Mouse (Mus musculus): ENCODE results near the gene Lta. TPM values are rescaled to one million over a fixed set of nuclear protein-coding genes. Genes with fewer than 3 reads are reported as not detected.

Gene Lta
- polyA plus RNA-seq, 1 experiment from 2014 or later = not detected

DNA sequence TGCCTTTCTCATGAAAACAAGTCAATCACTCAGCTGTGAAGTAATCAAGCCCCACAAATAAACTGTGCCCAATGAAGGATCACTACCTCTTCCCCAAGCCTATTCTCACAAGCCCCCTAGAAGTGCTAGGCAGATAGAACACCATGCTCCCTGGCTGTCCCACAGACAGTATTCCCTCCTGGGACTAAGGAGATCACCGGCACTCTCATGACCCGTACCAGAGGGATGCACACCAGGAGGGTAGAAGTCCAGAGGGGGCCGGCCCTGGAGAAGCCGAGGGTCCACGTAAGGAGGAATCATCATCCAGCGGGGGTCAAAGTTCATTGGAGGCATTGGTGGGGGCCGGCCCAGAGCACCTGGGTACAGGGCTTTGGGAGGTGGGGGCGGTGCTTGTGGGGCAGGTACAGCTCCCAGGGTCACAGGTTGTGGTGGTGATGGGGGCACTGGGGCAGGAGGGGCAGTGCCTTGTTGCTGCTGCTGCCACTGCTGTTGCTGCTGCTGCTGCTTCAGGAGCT lies 47.4 kb downstream of the Lta start:
- no peak overlapping the region for H3K4me3 ChIP-seq
- no peak overlapping the region for H3K9ac ChIP-seq
- H3K4me1 ChIP-seq = peaks cover 14% of the 10 kb centered on the region
- 97% methylated on average over 8 of the region's 8 CpGs for WGBS
- peaks cover 100% of the 10 kb centered on the region for H3K36me3 ChIP-seq (ENCODE audit: poor library complexity, severe bottlenecking)
- no peak for ATAC-seq
- no peaks in the 10 kb centered on the region for H3K9me3 ChIP-seq (replicated peaks)
- H3K4me2 ChIP-seq = no peak overlapping the region
- no peaks in the 10 kb centered on the region for H3K27me3 ChIP-seq
- no peak overlapping the region for H3K27ac ChIP-seq

GRCm38 (mm10) chr17:35157254-35157653 lies 47.9 kb downstream of the Lta start:
- no peak overlapping the region for H3K9ac ChIP-seq
- peaks cover 9% of the 10 kb centered on the region for H3K4me1 ChIP-seq
- ATAC-seq = no peak
- no peak overlapping the region for H3K27ac ChIP-seq
- no peak overlapping the region for H3K4me2 ChIP-seq
- no peaks in the 10 kb centered on the region for H3K9me3 ChIP-seq (replicated peaks)
- no peak overlapping the region for H3K4me3 ChIP-seq
- WGBS = 94% methylated on average over 8 of the region's 8 CpGs
- peaks cover 100% of the 10 kb centered on the region for H3K36me3 ChIP-seq (ENCODE audit: poor library complexity, severe bottlenecking)
- H3K27me3 ChIP-seq = no peaks in the 10 kb centered on the region

- peaks cover 3% of the 10 kb centered on the region; the same call in 1 of the 2 replicates for H3K4me1 ChIP-seq
- peaks cover 100% of the 10 kb centered on the region for H3K36me3 ChIP-seq (ENCODE audit: poor library complexity, severe bottlenecking)
- H3K4me3 ChIP-seq = no peak overlapping the region
- ATAC-seq = no peak
- H3K27ac ChIP-seq = no peak overlapping the region
- no peaks in the 10 kb centered on the region for H3K27me3 ChIP-seq
- H3K4me2 ChIP-seq = no peak overlapping the region
- H3K9me3 ChIP-seq (replicated peaks) = no peaks in the 10 kb centered on the region
- no peak overlapping the region for H3K9ac ChIP-seq
- WGBS = 92% methylated on average over 33 of the region's 33 CpGs
Measured at GRCm38 (mm10) chr17:35156461-35157200, 48.5 kb downstream of the Lta start.

DNA sequence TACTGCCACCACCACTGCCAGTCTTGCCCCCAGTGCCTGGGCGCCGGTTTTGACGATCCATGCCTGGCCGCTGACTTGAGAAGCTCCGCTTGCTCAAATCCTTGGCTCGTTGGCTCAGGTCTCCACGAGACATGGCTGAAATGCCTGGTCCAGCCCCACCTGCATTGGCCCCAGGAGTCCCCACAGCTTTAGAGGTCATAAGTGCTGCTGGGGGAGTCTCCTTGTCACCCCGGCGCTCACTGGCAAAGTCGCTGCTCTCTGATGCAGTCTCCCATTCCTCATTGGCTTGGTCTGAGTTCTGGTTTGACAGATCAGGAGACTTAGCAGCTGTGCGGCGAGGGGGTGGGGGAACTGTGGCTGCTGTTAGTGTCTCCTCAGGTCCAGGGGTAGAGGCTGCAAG lies 49.7 kb downstream of the Lta start:
- Histone ChIP-seq H3K27ac (no peak overlapping the region), H3K9ac (no peak overlapping the region), H3K36me3 (ENCODE audit: poor library complexity, severe bottlenecking) (peaks cover 98% of the 10 kb centered on the region), H3K27me3 (no peaks in the 10 kb centered on the region), H3K4me3 (no peak overlapping the region), H3K4me1 (no peaks in the 10 kb centered on the region), H3K4me2 (no peak overlapping the region), H3K9me3 (replicated peaks) (no peaks in the 10 kb centered on the region)
- 90% methylated on average over 12 of the region's 12 CpGs for WGBS
- no peak for ATAC-seq

GRCm38 (mm10) chr17:35154616-35155015 lies 50.5 kb downstream of the Lta start:
- WGBS = 77% methylated on average over 7 of the region's 7 CpGs
- no peaks in the 10 kb centered on the region for H3K9me3 ChIP-seq (replicated peaks)
- ATAC-seq = no peak

DNA sequence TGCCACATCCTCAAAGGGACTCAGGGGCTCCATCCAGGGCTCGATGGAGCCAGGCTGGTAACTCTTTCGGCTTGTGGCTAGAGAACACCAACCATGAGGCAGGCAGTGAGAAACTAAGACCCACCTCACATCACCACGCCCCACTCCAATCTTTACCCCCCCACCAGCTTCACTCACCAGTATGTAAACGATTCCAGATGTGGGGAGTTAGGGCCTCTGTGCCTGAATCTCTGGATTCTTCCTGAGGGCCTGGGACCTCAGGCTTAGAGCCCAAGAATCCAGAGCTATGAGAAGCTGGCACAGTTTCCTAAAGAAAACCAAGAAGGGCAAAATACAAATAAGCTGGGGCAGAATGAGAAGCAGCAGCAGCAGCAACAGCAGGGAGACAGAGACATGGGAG lies 51.2 kb downstream of the Lta start:
- ATAC-seq = no peak
- H3K27me3 ChIP-seq = no peaks in the 10 kb centered on the region
- H3K4me2 ChIP-seq = no peak overlapping the region
- WGBS = 89% methylated on average over 4 of the region's 4 CpGs
- H3K4me1 ChIP-seq = no peaks in the 10 kb centered on the region
- no peak overlapping the region for H3K27ac ChIP-seq
- no peak overlapping the region for H3K9ac ChIP-seq
- no peaks in the 10 kb centered on the region for H3K9me3 ChIP-seq (replicated peaks)
- peaks cover 98% of the 10 kb centered on the region for H3K36me3 ChIP-seq (ENCODE audit: poor library complexity, severe bottlenecking)
- no peak overlapping the region for H3K4me3 ChIP-seq

More at GRCm38 (mm10) chr17:35154616-35155015, 50.5 kb downstream of the Lta start:
- H3K4me2 ChIP-seq = no peak overlapping the region
- no peaks in the 10 kb centered on the region for H3K4me1 ChIP-seq
- H3K4me3 ChIP-seq = no peak overlapping the region
- peaks cover 98% of the 10 kb centered on the region for H3K36me3 ChIP-seq (ENCODE audit: poor library complexity, severe bottlenecking)
- H3K27ac ChIP-seq = no peak overlapping the region
- H3K27me3 ChIP-seq = no peaks in the 10 kb centered on the region
- H3K9ac ChIP-seq = no peak overlapping the region

Small RNA genes lying within 50 kb of the gene (microRNA-seq; reads per million reads assigned to microRNA genes)
- gene Mir6973a = not detected
- not detected for gene Mir6974
- gene Mir6975 = 4.8 reads per million, percentile 14 among the genes with 10 or more reads in this experiment
- not detected for gene Mir8094

Other genes starting within 250 kb of the Lta start
- 0.10 and 0.12 TPM in 2 replicates for gene Hspa1b, start 246.1 kb downstream of the Lta start, polyA plus RNA-seq (2015; fragmentation: Nextera tagmentation; extraction: Ambion mirVana)
- gene Gm20481, start 235.4 kb downstream of the Lta start, polyA plus RNA-seq (2015; fragmentation: Nextera tagmentation; extraction: Ambion mirVana) = not detected in 2 replicates
- 1.5 and 1.6 TPM in 2 replicates for gene Hspa1a, start 233.2 kb downstream of the Lta start, polyA plus RNA-seq (2015; fragmentation: Nextera tagmentation; extraction: Ambion mirVana)
- 1.00 and 1.3 TPM in 2 replicates for gene Hspa1l, start 232.6 kb downstream of the Lta start, polyA plus RNA-seq (2015; fragmentation: Nextera tagmentation; extraction: Ambion mirVana)
- gene Lsm2, start 223.5 kb downstream of the Lta start, polyA plus RNA-seq (2015; fragmentation: Nextera tagmentation; extraction: Ambion mirVana) = 203 and 213 TPM in 2 replicates
- 88.4 and 104 TPM in 2 replicates for gene Vars, start 204.4 kb downstream of the Lta start, polyA plus RNA-seq (2015; fragmentation: Nextera tagmentation; extraction: Ambion mirVana)
- gene Vwa7, start 188.8 kb downstream of the Lta start, polyA plus RNA-seq (2015; fragmentation: Nextera tagmentation; extraction: Ambion mirVana) = 0.18 and 0.20 TPM in 2 replicates
- 7.2 and 7.8 TPM in 2 replicates for gene Sapcd1, start 177.3 kb downstream of the Lta start, polyA plus RNA-seq (2015; fragmentation: Nextera tagmentation; extraction: Ambion mirVana)
- gene Msh5, start 158.6 kb downstream of the Lta start, polyA plus RNA-seq (2015; fragmentation: Nextera tagmentation; extraction: Ambion mirVana) = 4.5 and 5.9 TPM in 2 replicates
- gene Clic1, start 155.4 kb downstream of the Lta start, polyA plus RNA-seq (2015; fragmentation: Nextera tagmentation; extraction: Ambion mirVana) = 141 and 147 TPM in 2 replicates
- 543 and 566 TPM in 2 replicates for gene Ddah2, start 146.3 kb downstream of the Lta start, polyA plus RNA-seq (2015; fragmentation: Nextera tagmentation; extraction: Ambion mirVana)
- gene Ly6g6c, start 140.0 kb downstream of the Lta start, polyA plus RNA-seq (2015; fragmentation: Nextera tagmentation; extraction: Ambion mirVana) = not detected in 2 replicates
- gene Mpig6b, start 139.2 kb downstream of the Lta start, polyA plus RNA-seq (2015; fragmentation: Nextera tagmentation; extraction: Ambion mirVana) = 0.29 and 0.56 TPM in 2 replicates
- gene Ly6g6e, start 128.4 kb downstream of the Lta start, polyA plus RNA-seq (2015; fragmentation: Nextera tagmentation; extraction: Ambion mirVana) = 1.7 and 2.3 TPM in 2 replicates
- gene Ly6g6d, start 127.3 kb downstream of the Lta start, polyA plus RNA-seq (2015; fragmentation: Nextera tagmentation; extraction: Ambion mirVana) = 0.58 and 0.81 TPM in 2 replicates
- 0.25 TPM in 1 of 2 replicates, not detected in the other for gene Ly6g6f, start 119.7 kb downstream of the Lta start, polyA plus RNA-seq (2015; fragmentation: Nextera tagmentation; extraction: Ambion mirVana)
- 74.9 and 77.6 TPM in 2 replicates for gene Abhd16a, start 116.1 kb downstream of the Lta start, polyA plus RNA-seq (2015; fragmentation: Nextera tagmentation; extraction: Ambion mirVana)
- gene Ly6g5c, start 97.1 kb downstream of the Lta start, polyA plus RNA-seq (2015; fragmentation: Nextera tagmentation; extraction: Ambion mirVana) = not detected in 2 replicates
- 1.2 and 1.3 TPM in 2 replicates for gene Ly6g5b, start 89.9 kb downstream of the Lta start, polyA plus RNA-seq (2015; fragmentation: Nextera tagmentation; extraction: Ambion mirVana)
- gene Gpank1, start 83.9 kb downstream of the Lta start, polyA plus RNA-seq (2015; fragmentation: Nextera tagmentation; extraction: Ambion mirVana) = 32.4 and 33.3 TPM in 2 replicates
- 339 and 356 TPM in 2 replicates for gene Csnk2b, start 83.3 kb downstream of the Lta start, polyA plus RNA-seq (2015; fragmentation: Nextera tagmentation; extraction: Ambion mirVana)
- gene D17H6S53E, start 79.0 kb downstream of the Lta start, polyA plus RNA-seq (2015; fragmentation: Nextera tagmentation; extraction: Ambion mirVana) = 8.3 and 8.6 TPM in 2 replicates
- 0.93 and 0.99 TPM in 2 replicates for gene Apom, start 73.3 kb downstream of the Lta start, polyA plus RNA-seq (2015; fragmentation: Nextera tagmentation; extraction: Ambion mirVana)
- gene Bag6, start 70.2 kb downstream of the Lta start, polyA plus RNA-seq (2015; fragmentation: Nextera tagmentation; extraction: Ambion mirVana) = 82.5 and 82.6 TPM in 2 replicates
- 213 TPM in 2 replicates for gene Prrc2a, start 40.5 kb downstream of the Lta start, polyA plus RNA-seq (2015; fragmentation: Nextera tagmentation; extraction: Ambion mirVana)
- gene Aif1, start 29.3 kb downstream of the Lta start, polyA plus RNA-seq (2015; fragmentation: Nextera tagmentation; extraction: Ambion mirVana) = 5.6 and 6.0 TPM in 2 replicates
- gene Lst1, start 16.9 kb downstream of the Lta start, polyA plus RNA-seq (2015; fragmentation: Nextera tagmentation; extraction: Ambion mirVana) = 3.5 and 4.2 TPM in 2 replicates
- 0.20 TPM in 1 of 2 replicates, not detected in the other for gene Ltb, start 10.9 kb downstream of the Lta start, polyA plus RNA-seq (2015; fragmentation: Nextera tagmentation; extraction: Ambion mirVana)
- gene Tnf, start 3.3 kb downstream of the Lta start, polyA plus RNA-seq (2015; fragmentation: Nextera tagmentation; extraction: Ambion mirVana) = not detected in 2 replicates
- 0.37 and 0.59 TPM in 2 replicates for gene Gm16181, start 15.5 kb upstream of the Lta start, polyA plus RNA-seq (2015; fragmentation: Nextera tagmentation; extraction: Ambion mirVana)
- 20.8 and 24.3 TPM in 2 replicates for gene Atp6v1g2, start 28.3 kb upstream of the Lta start, polyA plus RNA-seq (2015; fragmentation: Nextera tagmentation; extraction: Ambion mirVana)
- 10.5 and 11.2 TPM in 2 replicates for gene Nfkbil1, start 30.4 kb upstream of the Lta start, polyA plus RNA-seq (2015; fragmentation: Nextera tagmentation; extraction: Ambion mirVana)
- gene Ddx39b, start 36.4 kb upstream of the Lta start, polyA plus RNA-seq (2015; fragmentation: Nextera tagmentation; extraction: Ambion mirVana) = 592 and 632 TPM in 2 replicates
- gene H2-D1, start 57.4 kb upstream of the Lta start, polyA plus RNA-seq (2015; fragmentation: Nextera tagmentation; extraction: Ambion mirVana) = 37.7 and 45.8 TPM in 2 replicates
- gene H2-Q1, start 115.1 kb upstream of the Lta start, polyA plus RNA-seq (2015; fragmentation: Nextera tagmentation; extraction: Ambion mirVana) = not detected in 2 replicates
- gene H2-Q2, start 136.9 kb upstream of the Lta start, polyA plus RNA-seq (2015; fragmentation: Nextera tagmentation; extraction: Ambion mirVana) = 0.14 and 0.15 TPM in 2 replicates
- 0.89 and 1.2 TPM in 2 replicates for gene H2-Q4, start 174.3 kb upstream of the Lta start, polyA plus RNA-seq (2015; fragmentation: Nextera tagmentation; extraction: Ambion mirVana)
- gene H2-Q6, start 219.5 kb upstream of the Lta start, polyA plus RNA-seq (2015; fragmentation: Nextera tagmentation; extraction: Ambion mirVana) = 0.22 and 0.43 TPM in 2 replicates
- 2.1 and 2.5 TPM in 2 replicates for gene H2-Q7, start 233.8 kb upstream of the Lta start, polyA plus RNA-seq (2015; fragmentation: Nextera tagmentation; extraction: Ambion mirVana)

Data from forebrain, embryonic 13.5 days (tissue).